Mouse (Mus musculus) ES-E14 (cell line): ENCODE results near the gene Dcaf12.

ENCODE experiments used
- MAFK ChIP-seq: IDR thresholded peaks from 2 replicates; pipeline ENCODE4 v1.6.1; 2014; ENCODE audit warnings: mild to moderate bottlenecking, low read depth, low read length, inconsistent platforms; ENCODE audit not compliant: insufficient read depth
- ZC3H11A ChIP-seq: IDR thresholded peaks from 2 replicates; pipeline ENCODE4 v1.6.1; 2012; ENCODE audit warnings: low read depth, mild to moderate bottlenecking, inconsistent platforms, low read length, borderline replicate concordance

GRCm38 (mm10) chr4:41326876-41327275 lies 12.2 kb upstream of the Dcaf12 start:
- TF ChIP-seq MAFK (no peak), ZC3H11A (no peak)
